Mouse (Mus musculus): ENCODE measurements around the gene Rps6kb2. TPM values are rescaled to one million over a fixed set of nuclear protein-coding genes. Genes with fewer than 3 reads are reported as not detected.

Rps6kb2 gene
- polyA plus RNA-seq (2016; fragmentation: Nextera tagmentation; extraction: Ambion mirVana), result 62.8 and 63.3 TPM in 2 replicates

GRCm38 (mm10) chr19:4162646-4163542 is at the start of gene Rps6kb2:
Gene Rps6kb2 (minus strand): TSS chr19:4163354.
- Histone ChIP-seq H3K27ac (replicated peaks) (peak within 1 kb of the TSS; percentile 78), H3K9ac (replicated peaks) (peak within 1 kb of the TSS; percentile 84), H3K36me3 (peaks cover 30% of the 10 kb centered on the region), H3K9me3 (no peaks in the 10 kb centered on the region), H3K4me2 (replicated peaks) (peak within 1 kb of the TSS; percentile 95), H3K27me3 (no peaks in the 10 kb centered on the region), H3K4me3 (peak within 1 kb of the TSS; percentile 69), H3K4me1 (peaks cover 14% of the 10 kb centered on the region)
- WGBS, result 7% methylated on average over 42 of the region's 42 CpGs
- ATAC-seq (ENCODE audit: low FRiP score, low read depth), result peak; percentile 90

DNA sequence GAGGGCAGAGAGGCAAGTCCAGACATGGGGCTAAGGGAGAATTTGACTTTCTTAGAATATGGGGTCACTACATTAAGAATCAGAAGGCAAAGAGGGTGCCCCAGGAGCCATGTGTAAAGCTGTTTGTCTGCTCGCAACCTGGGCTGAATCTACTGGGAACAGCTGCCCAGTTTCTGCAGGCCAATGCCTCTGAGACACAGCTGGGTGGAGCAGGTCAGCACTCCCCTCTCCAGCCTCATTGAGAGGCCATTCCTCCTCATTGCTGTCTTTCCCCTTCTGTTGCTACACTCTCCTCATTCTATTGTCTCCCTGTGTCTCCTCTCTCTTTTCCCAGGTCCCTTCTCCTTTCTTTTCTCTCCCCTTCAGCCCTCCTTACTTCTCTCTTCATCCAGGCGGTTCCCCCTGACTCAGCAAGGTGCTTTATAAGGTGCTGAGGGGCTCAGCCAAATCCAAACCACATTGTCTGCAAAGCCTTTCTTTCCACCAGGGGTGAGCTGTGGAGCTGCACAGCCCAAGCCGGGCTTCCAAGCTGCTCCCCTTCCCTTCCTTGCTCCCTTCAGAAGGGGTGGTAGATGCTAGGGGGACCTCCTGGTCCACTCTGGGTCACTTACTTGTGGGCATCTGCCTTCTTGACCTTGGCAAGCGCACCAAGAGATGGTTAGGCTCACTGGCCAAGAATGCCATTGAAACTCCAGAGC is 48.9 kb upstream of the Rps6kb2 start:
- no peak for ATAC-seq (ENCODE audit: low FRiP score, low read depth)
- H3K27ac ChIP-seq (replicated peaks), result no peak overlapping the region
- no peaks in the 10 kb centered on the region for H3K36me3 ChIP-seq
- H3K4me2 ChIP-seq (replicated peaks), result no peak overlapping the region
- peaks cover 71% of the 10 kb centered on the region for H3K27me3 ChIP-seq
- H3K4me1 ChIP-seq, result peaks cover 40% of the 10 kb centered on the region
- H3K4me3 ChIP-seq, result no peak overlapping the region
- H3K9ac ChIP-seq (replicated peaks), result no peak overlapping the region
- H3K9me3 ChIP-seq, result no peaks in the 10 kb centered on the region
- WGBS, result 14% methylated on average over 4 of the region's 4 CpGs

DNA sequence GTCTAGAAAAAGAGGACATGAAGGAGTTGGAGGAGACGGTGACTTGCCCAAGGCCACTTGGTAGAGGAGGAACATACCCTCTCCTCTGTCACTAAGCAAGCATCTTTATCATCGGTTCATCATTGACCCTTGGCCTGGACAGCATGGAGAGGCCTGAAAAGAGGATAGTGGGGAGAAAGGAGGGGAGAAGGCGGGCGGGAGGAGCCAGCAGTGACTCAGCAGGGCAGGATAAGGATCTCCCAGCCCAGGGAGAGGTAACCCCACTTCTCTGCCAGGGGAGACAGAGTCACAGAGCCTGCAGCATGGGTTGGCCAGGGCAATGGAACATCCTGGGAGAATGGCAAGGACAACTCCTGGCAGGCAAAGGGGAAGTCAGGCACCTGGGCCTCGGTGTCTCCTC is 45.4 kb upstream of the Rps6kb2 start:
- Histone ChIP-seq H3K27ac (replicated peaks) (no peak overlapping the region), H3K27me3 (peaks cover 66% of the 10 kb centered on the region), H3K4me2 (replicated peaks) (no peak overlapping the region), H3K4me3 (no peak overlapping the region), H3K4me1 (peaks cover 14% of the 10 kb centered on the region), H3K9me3 (no peaks in the 10 kb centered on the region), H3K36me3 (no peaks in the 10 kb centered on the region), H3K9ac (replicated peaks) (no peak overlapping the region)
- 62% methylated on average over 5 of the region's 5 CpGs for WGBS
- ATAC-seq (ENCODE audit: low FRiP score, low read depth), result no peak

DNA sequence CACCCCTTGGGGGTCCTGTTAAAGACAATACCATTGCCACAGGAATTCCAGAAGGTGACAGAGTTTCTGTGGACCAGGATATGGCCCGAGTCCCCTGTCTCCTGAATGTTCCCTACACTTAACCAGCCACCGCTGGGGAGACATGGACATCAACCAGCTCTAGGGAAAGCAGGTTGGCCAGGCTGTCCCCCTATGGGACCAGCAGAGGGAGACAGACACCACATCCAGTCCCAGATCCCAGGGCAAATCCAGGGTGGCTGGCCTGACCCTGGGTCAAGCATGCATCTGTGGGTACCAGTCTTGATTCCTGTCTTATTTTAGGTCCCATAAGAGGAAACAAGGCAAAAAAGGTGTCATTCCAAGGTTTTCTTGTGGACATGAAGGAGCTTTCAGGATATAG is 43.8 kb upstream of the Rps6kb2 start:
- no peak for ATAC-seq (ENCODE audit: low FRiP score, low read depth)
- Histone ChIP-seq H3K9me3 (no peaks in the 10 kb centered on the region), H3K4me1 (peaks cover 5% of the 10 kb centered on the region), H3K27me3 (peaks cover 62% of the 10 kb centered on the region), H3K4me3 (no peak overlapping the region), H3K9ac (replicated peaks) (no peak overlapping the region), H3K27ac (replicated peaks) (no peak overlapping the region), H3K4me2 (replicated peaks) (no peak overlapping the region), H3K36me3 (no peaks in the 10 kb centered on the region)
- 0% methylated on average over 2 of the region's 2 CpGs for WGBS

DNA sequence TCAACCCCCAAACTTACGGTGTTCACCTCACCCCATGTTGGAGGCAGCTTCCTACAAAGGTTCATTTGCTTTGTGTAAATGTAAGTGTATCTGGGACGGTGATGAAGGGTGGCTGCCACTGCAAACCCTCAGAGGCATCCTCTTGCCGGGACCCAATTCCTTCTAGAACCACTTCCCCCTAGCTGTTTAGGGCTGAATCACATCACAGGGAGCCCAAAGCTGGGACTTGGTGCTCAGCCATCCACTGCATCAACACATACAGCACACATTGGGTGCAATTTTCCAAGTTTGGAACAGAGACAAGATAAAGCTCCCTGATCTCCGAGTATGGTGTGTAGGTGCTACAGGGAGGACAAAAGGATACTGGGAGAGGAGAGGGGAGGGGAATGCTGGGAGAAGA is 41.7 kb upstream of the Rps6kb2 start:
- Histone ChIP-seq H3K4me1 (peaks cover 19% of the 10 kb centered on the region), H3K27ac (replicated peaks) (no peak overlapping the region), H3K27me3 (peaks cover 54% of the 10 kb centered on the region), H3K9ac (replicated peaks) (no peak overlapping the region), H3K4me2 (replicated peaks) (no peak overlapping the region), H3K9me3 (no peaks in the 10 kb centered on the region), H3K36me3 (peaks cover 5% of the 10 kb centered on the region; the same call in 1 of the 2 replicates), H3K4me3 (no peak overlapping the region)
- ATAC-seq (ENCODE audit: low FRiP score, low read depth), result no peak
- WGBS, result 59% methylated on average over 4 of the region's 4 CpGs

DNA sequence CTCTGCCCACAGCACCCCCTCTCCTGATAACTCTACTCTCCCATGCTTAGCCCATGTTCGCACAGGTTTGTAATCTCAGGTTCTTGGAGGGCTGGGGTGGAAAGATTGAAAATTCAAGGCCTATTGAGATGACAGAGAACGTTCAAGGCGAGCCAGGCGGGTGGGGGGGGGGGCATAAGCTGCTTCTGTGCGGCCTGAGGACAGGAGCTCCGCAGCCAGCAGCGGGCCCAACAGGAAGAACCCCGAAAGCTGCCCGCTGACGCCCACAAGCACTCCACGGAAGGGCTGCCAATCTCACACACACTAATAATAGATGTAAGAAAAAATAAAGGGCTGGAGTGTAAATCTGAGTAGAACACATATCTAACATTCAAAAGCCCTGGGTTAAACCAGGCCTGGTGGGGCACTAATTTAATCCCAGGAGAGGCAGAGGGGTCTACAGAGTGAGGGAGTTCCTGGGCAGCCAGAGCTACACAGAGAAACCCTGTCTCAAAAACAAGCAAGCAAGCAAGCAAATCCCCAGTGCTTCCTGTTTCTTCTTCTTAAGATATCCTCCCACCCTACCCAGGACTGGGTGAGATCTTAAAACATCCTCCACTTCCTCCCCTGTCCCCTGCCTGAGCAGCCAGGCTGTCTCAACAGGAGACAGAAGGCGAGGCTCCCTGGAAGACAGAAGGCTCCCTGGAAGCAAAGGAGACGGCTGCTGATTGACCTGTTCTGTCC is 40.6 kb upstream of the Rps6kb2 start:
- no peak overlapping the region for H3K4me3 ChIP-seq
- H3K27ac ChIP-seq (replicated peaks), result no peak overlapping the region
- ATAC-seq (ENCODE audit: low FRiP score, low read depth), result no peak
- H3K27me3 ChIP-seq, result peaks cover 48% of the 10 kb centered on the region
- H3K9ac ChIP-seq (replicated peaks), result no peak overlapping the region
- H3K4me1 ChIP-seq, result peaks cover 20% of the 10 kb centered on the region
- H3K4me2 ChIP-seq (replicated peaks), result no peak overlapping the region
- H3K36me3 ChIP-seq, result peaks cover 7% of the 10 kb centered on the region
- no peaks in the 10 kb centered on the region for H3K9me3 ChIP-seq
- 69% methylated on average over 13 of the region's 13 CpGs for WGBS

DNA sequence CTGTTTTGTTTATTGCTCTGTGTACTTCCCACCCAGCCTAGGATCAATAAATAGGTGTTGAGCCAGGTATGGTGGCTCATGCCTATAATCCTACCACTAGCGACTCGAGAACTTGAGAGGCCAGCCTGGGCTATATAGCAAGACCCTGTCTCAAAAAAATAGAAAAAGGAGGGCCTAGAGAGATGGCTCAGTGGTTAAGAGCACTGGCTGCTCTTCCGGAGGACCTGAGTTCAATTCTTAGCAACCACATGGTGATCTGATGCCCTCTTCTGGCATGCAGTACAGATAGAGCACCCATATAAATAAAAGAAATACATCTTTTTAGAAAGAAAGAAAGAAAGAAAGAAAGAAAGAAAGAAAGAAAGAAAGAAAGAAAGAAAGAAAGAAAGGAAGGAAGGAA is 40.0 kb upstream of the Rps6kb2 start:
- Histone ChIP-seq H3K9me3 (no peaks in the 10 kb centered on the region), H3K4me3 (no peak overlapping the region), H3K27me3 (peaks cover 44% of the 10 kb centered on the region), H3K36me3 (peaks cover 7% of the 10 kb centered on the region), H3K27ac (replicated peaks) (no peak overlapping the region), H3K4me2 (replicated peaks) (no peak overlapping the region), H3K4me1 (peaks cover 20% of the 10 kb centered on the region), H3K9ac (replicated peaks) (no peak overlapping the region)
- no peak for ATAC-seq (ENCODE audit: low FRiP score, low read depth)
- WGBS, result 70% methylated on average over 3 of the region's 3 CpGs

GRCm38 (mm10) chr19:4202149-4202548 is 39.0 kb upstream of the Rps6kb2 start:
- Histone ChIP-seq H3K27me3 (peaks cover 41% of the 10 kb centered on the region), H3K36me3 (peaks cover 16% of the 10 kb centered on the region), H3K9me3 (no peaks in the 10 kb centered on the region), H3K9ac (replicated peaks) (peak overlapping the region; percentile 65), H3K27ac (replicated peaks) (no peak overlapping the region), H3K4me1 (peaks cover 20% of the 10 kb centered on the region), H3K4me2 (replicated peaks) (peak overlapping the region; percentile 87), H3K4me3 (peak overlapping the region; percentile 64)
- 38% methylated on average over 7 of the region's 7 CpGs for WGBS
- ATAC-seq (ENCODE audit: low FRiP score, low read depth), result no peak

- Histone ChIP-seq H3K9ac (replicated peaks) (peak within 1 kb of the TSS; percentile 72), H3K4me2 (replicated peaks) (peak within 1 kb of the TSS; percentile 87), H3K27ac (replicated peaks) (peak within 1 kb of the TSS; percentile 22; the same call in 1 of the 2 replicates), H3K36me3 (peaks cover 23% of the 10 kb centered on the region), H3K9me3 (no peaks in the 10 kb centered on the region), H3K4me1 (peaks cover 25% of the 10 kb centered on the region), H3K27me3 (peaks cover 37% of the 10 kb centered on the region), H3K4me3 (peak within 1 kb of the TSS; percentile 64)
- WGBS, result under 1% methylated on average over 34 of the region's 34 CpGs
- peak; percentile 88 for ATAC-seq (ENCODE audit: low FRiP score, low read depth)
These were observed 38.2 kb upstream of the Rps6kb2 start, which contains the start of gene Rad9a for GRCm38 (mm10) chr19:4201291-4201909. Gene Rad9a (minus strand): TSS chr19:4201662.

- Histone ChIP-seq H3K4me1 (peaks cover 44% of the 10 kb centered on the region), H3K4me3 (no peak overlapping the region), H3K9me3 (no peaks in the 10 kb centered on the region), H3K4me2 (replicated peaks) (no peak overlapping the region), H3K27ac (replicated peaks) (0 out of 2 replicates have a peak overlapping the region, but pooled peaks have one; percentile 8), H3K9ac (replicated peaks) (no peak overlapping the region), H3K27me3 (0 out of 2 replicates have a peak, but pooled peaks cover 1% of the 10 kb centered on the region), H3K36me3 (peaks cover 56% of the 10 kb centered on the region)
- no peak for ATAC-seq (ENCODE audit: low FRiP score, low read depth)
- 74% methylated on average over 3 of the region's 3 CpGs for WGBS
These were observed 34.0 kb upstream of the Rps6kb2 start for GRCm38 (mm10) chr19:4197180-4197579.

DNA sequence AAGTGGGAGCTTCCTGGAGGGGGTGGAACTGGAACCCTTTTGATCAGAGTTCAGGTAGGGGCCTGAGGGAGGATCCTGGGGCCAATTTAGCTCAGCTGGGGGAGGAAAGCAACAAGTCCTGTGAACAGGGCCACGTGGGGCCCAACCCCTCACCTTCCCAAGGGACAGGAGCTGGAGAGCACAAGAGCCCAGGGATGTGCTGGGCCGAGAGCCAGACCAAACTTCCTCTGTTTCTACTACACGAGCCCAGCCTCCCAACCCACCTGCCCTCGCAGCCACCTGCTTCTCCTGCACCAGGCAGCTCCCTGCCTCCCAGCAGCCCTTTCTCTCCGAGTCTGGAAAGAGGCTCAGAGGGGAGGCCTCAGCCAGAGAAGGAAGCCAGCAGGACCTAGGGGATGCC is 33.4 kb upstream of the Rps6kb2 start:
- H3K9ac ChIP-seq (replicated peaks), result no peak overlapping the region
- H3K9me3 ChIP-seq, result no peaks in the 10 kb centered on the region
- H3K27ac ChIP-seq (replicated peaks), result 0 out of 2 replicates have a peak overlapping the region, but pooled peaks have one; percentile 8
- H3K4me2 ChIP-seq (replicated peaks), result no peak overlapping the region
- WGBS, result 61% methylated on average over 5 of the region's 5 CpGs
- peaks cover 42% of the 10 kb centered on the region for H3K4me1 ChIP-seq
- peaks cover 56% of the 10 kb centered on the region for H3K36me3 ChIP-seq
- no peaks in the 10 kb centered on the region for H3K27me3 ChIP-seq
- H3K4me3 ChIP-seq, result no peak overlapping the region
- no peak for ATAC-seq (ENCODE audit: low FRiP score, low read depth)

All from midbrain, embryonic 12.5 days (tissue).